Mouse (Mus musculus) kidney, postnatal 10 days (tissue): Measurements from ENCODE around the gene Eng.

Experiments
- DNase-seq: peaks from one replicate; pipeline ENCODE4 v3.0.0; 2021; ENCODE audit warnings: mixed read lengths

The Eng gene

DNA sequence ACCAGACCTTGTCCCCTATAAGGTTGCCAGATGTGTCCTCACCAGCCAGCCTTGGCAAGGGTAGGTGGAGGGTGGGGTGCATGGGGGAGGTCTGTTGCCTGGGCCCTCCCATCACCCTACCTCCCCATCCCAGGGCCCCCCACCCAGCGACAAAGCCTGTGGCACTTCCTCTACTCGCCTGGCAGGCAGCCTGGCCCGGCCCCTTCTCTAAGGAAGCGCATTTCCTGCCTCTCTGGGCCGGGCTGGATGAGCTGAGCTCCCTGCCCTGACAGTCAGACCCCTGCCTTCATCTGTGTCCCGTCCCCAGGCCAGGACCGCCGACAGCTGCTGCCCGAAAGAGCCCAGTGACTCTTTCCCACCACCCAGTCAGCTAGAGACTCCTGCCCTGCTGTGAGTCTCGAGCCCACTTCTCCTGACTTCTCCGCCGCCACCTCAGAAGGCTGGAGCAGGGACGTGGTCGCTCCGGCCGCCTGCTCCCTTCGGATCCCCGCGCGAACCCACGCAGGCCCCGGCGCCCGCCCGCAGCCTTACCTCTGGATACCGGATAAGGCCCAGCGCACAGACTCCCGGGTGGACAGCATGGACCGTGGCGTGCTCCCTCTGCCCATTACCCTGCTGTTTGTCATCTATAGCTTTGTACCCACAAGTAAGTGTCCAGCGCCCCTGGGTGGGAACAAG, at the start of gene Eng:
Eng (plus strand) TSS at position 217 of the 678 bp plus-strand sequence.
- DNase-seq = peak; percentile 91

DNA sequence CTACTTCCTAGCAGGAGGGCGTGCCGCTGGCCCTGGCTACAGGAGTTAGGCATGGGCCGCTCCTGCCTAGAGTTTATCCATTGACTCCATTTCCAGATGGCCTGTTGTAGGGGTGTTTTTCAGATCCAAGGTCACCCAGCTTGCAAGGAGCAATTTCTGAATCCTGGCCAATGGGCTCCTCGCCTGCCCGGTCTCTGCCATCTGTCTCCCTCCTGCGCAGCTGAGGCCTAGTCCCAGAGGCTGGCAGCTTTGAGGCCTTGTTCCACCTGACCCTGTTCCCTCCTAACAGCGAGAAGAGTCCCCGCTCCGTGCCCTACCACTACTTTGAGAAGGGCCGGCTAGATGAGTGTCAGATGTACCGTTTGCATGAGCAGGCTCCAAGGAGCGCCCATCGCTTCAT, 49.7 kb upstream of the Eng start:
- DNase-seq = no peak

DNA sequence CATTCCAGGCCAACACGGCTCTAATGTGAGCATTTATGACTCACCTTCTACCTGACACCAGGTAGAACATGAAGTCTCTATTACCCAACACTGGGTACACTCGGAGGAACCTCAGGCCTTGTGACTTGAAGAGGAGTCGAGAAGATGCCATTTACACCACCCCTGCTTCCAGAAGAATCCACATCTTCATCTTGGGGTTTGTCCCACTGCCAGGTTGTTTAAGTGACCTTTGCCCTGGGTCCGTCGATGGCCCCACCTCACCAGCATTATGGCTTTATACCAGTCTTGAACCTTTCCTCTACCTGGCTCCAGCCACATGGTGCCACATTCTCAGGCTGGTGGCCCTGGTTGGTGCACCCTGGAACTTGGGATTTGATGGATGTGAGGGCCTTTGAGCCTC, 49.1 kb upstream of the Eng start:
- DNase-seq = no peak

DNA sequence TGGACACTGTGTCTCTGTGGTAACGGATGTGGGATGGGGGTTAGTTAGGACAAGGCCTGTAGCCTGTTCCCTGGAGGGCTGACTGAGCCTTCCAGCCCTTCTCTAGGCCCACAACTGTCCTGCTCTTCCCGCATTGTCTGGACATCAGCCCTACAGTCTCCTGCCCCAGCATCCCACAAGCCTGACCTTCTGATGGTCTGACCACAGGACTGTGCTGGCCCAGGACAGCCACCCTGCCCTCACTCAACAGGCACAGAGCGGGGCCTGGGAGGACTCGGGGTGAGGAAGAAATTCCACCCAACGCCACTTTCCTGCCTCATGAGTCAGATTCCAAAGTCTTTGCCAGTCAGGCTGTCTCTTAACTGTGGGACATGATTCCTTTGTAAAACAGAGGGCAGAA, 48.7 kb upstream of the Eng start:
- no peak for DNase-seq

DNA sequence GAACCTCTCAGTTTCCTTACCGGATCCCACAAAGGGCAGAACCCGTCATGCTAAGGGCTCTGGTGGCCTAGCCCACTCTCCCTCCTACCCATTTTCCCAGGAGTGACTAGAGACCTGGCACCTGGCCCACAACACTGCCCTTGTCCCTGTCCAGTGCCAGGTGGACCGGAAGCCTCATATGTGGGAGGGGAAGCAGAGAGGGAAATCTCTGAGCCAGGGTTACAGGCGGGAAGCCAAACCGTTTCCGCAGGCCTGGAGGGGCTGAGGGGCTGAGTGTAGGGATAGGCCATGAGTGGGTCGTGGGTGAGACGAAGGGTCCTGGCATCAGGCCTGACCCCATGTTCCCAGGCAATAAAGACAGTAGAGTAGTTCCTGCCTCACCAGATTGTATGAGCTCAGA, 47.9 kb upstream of the Eng start:
- peak; percentile 79 for DNase-seq

DNA sequence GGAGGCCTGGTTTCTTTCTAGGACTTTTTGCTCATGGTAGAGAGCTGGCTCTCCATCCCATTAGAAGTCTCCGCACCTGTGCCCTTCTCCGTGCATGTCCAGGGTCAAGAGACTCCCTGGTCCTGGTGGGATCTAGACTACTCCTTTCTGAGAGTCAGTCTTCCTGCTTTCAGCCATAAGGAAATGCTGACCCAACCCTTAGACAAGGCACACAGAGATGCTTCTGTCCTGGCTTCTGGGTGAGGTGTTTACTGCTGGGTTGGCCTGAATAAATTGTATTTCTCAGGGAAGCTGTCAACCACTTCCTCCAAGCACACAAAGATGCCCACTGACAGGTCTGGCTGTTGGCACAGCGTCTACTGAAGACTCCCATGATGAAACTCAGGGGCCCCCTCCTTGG, 47.0 kb upstream of the Eng start, which contains the start of gene St6galnac6:
St6galnac6 (plus strand) TSS at position 301 of the 400 bp plus-strand sequence.
- no peak for DNase-seq

DNA sequence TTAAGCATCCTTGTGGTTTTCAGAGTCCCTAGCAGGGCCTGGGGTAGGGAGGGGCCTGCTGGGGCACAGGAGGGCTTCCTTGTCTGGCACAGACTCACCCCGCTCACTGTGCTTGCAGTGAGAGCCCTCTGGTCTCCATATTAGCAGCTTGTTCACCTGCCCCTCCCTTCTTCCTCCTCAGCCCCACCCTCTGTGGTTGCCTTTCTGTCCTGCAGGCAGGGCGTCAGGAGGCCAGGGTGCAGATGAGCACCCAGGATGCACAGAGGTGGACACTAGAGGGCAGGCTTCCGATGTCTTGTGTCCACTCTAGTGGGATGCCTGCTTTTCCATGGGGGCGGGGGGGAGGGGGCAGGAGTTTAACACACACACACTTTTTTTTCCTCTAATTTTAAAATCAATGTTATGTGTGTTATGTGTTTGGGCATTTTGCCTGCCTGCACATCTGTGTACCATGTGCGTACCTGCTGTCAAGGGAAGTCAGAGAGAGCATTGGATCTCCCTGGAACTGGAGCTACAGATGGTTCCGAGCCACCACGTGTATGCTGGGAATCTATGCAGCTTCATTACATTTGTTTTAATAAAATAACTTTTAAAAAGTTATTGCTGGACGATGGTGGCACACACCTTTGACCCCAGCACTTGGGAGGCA, 44.9 kb upstream of the Eng start:
- peak; percentile 64 for DNase-seq

DNA sequence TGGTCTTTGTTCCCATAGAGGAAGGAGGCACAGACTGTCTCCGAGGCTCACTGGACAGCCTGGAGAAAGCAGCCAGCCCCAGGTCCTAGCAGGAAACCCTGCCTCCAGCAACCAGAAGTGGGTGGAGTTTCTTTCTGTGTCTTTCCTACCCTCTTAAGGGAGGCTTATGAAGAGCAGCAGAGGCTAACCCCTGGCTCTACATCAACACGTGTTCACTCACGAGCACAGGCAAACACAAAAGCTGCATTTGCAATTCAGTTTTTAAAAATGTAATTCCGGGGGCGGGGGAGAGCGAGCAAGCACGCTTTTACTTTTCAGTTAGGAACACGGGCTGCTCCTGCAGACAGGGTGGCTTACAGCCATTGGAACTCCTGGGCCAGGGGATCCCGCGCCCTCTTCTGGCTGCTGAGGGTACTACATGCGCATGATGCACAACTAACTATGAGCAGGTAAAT, 43.8 kb upstream of the Eng start:
- peak; percentile 95 for DNase-seq

DNA sequence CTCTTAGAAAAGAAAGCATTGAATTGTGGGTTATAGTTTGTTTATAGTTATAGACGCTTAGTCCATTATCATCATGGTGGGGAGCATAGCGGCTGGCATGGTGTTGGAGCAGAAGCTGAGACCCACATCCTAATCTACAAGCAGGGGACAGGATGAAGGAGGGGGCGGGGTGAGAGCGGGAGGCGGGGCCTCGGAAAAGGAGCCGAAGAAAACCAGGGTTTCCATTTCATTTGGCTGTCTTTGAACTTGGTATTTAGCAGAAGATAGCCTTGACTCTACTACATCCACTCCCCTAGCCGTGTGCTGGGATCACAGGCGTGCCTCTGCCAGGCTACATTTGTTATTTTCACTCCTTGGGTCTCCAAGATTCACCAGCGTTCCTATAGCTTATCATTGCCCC, 41.8 kb upstream of the Eng start:
- DNase-seq = no peak

DNA sequence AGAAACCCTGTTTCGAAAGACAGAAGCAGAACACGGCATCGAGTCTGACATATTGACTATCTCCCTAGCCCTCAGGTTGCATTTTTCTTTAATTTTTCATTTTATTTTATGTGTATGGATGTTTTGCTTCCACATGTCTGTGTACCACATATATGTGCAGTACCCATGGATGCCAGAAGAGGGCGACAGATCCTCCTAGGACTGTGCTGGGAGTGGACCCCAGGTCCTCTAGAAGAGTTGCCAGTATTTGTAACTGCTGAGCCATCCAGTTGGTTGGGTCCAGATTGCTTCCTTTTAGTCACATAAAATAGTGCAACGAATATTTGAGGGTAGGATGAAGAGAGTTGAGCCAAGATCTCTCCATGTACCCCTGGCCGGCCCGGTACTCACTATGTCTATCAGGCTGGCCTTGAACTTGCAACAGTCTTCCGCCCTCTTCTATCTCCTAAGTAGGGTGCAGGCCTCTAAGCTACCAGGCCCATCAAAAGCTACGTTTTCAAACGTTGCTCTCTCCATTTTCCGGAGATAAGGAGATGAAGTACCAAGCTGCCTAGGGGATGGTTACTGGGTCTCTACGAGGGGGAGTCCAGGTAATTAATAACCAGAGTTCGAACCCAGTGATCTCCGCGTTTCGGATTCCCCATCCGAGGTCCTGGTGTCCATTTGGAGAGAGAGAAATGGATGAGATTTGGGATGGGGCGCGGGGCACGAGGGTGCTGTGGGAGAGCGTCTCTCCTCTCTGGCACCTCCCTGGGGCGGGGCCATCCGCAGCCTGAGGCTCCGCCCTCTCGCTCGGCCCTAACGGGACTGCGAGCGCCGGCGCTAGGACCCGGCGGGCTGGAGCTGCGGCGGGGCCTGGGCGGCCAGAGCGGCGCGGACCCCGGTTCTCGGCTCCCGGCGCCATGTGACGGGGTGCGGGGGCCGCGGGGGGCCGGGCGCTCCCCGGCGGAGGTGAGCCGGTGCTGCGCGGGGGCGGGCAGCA, 39.9 kb upstream of the Eng start:
- DNase-seq = peak; percentile 92

DNA sequence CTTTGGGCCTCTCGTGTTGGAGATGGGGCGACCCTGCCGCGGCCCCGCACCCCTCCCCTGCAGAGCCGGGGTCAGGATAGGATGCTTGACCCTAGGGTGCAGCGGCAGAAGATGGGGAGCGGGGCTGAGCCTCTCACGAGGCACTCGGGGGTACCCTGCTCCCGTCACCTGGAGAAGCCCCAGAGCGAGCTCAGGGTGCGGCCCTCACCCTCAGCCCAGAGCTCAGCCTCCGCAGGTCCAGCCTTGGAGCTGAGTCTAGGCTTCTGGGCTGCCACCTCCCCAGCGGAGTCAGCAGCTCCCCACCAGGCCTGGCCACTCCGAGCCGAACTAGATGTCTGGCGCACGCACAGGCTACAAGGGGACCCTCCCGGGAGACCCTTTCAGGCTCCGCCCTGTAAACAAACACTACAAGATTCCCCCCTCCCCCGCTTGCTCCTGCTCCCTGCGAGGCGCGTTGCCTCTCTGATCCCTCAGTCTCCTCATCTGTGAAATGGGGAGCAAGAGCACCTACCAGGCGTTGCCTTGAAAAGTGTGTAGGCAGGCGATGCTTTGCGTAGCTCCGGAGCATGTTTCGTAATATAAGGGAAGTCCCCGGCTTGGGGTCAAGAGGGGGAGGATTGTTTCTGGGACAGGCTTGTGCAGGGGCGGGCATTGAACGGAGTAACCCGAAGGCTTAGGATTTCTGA, 39.0 kb upstream of the Eng start:
- peak; percentile 65 for DNase-seq

DNA sequence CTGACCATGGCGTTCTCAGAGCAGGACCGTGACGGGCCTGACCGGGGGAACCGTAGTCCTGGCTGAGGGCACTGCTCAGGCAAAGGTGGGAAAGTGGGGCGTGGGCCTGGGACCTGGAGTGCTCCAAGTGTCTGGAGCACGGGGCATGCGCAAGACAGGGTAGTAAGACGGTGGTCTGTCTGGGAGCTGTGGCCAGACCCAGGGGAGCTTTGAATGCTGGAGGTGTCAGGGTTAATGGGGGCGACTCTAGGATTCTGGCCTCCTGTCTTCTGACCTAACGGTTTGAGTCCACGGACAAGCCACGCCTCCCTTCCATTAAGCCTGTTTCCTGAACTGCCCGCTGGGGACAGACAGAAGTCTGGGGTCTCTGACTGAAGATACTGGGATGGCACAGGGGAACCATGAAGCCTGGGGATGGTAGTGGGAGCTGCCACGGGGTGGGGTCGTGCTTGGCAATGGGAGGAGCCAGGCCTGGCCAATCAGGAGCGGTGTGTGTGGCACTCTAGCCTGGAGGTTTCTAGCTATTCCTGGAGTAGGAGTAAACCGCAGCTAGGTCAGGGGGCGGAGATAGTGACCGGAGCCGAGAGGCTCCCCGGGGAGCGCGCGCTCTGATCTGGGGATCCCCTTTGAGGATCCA, 38.1 kb upstream of the Eng start:
- peak; percentile 76 for DNase-seq

DNA sequence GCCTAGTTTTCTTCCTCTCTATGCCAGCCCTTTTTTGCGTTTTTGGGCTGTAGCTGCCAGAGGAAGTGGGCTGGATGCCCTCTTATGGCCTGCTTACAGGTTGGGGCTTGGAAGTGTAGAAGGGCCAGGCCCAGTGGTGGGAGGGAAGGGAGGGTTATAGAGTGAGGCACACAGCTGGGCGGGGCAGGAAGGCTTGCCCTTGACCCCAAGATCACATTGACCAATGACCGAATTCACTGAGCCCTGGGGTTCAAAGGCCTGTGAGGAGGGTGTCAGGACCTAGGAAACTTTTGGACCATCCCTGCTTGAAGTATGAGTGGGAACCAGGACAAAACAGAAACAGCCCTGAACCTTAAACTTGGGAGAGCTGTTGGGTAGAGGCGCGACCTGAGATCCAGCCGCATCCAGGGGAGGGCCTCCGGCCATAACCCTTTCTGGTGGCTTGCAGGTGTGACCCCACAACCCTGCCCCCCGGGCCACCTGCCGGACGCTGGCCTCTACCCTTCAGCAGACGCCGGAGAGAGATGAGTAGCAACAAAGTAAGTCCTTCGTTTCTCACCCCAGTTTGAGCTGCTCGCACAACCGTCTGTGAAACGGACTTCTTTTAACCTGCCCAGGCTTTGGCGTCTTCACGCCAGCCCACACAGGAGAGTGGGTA, 37.5 kb upstream of the Eng start:
- DNase-seq = no peak

DNA sequence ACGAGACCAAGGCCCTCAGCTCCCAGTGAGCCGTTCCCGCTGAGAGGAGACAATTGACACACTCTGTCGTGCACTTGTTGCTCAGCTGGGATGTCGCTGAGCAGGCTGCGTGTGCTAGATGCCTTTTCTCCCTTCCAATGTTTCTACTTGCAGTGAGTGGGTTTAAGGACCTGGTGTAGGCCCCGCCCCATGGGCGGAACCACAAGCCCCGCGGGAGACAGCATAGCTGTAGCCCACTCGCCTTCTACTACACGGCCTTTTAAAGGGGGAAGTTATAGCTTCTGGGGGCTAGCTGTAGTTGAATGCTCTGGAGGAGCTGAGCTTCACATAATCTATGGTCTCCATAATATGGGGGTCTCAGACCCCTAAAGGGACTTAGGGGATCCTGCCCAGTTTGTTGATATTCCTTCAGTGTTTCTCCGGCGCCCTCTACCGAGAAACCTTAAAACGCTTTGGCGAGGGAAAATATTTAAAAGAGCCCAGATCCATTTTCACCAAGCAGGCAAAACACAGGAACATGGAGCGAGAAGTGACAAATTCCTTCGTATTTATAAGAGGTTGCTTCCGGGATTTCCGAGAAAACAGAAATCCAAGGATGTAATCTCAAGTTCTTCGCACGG, 35.7 kb upstream of the Eng start:
- peak; percentile 69 for DNase-seq

DNA sequence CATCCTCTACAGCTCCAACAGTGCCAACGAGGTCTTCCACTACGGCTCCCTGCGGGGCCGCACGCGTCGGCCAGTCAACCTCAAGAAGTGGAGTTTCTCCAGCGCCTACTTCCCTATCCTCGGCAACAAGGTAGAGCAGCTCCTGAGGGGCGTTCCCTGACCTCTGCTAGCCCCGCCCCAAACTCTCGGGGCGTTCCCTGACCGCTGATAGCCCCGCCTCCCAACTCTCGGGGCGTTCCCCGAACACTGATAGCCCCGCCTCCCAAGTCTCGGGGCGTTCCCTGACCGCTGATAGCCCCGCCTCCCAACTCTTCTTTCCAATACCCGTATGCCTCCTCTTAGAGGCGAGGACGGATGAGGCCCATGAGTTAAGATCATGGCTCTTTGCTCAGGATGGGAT, 34.1 kb upstream of the Eng start:
- DNase-seq = no peak

DNA sequence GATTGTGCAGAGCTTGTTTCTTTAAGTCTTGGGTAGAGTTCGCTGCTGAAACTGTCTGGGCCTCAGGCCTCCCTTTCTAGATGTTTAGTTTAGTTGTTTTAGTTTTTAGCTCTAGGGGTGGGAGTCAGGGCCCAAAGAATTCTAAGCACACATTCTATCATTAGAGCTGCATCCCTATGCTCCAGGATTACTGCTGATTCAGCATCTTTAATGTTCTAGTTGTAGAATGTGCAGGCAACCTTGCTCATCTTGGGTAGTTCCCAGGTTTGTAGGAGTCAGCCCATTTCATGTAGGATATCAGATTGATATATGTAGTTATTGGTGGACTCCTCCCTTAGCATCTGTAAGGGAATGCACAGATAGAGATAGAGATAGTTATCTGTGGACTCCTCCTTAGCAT, 29.3 kb upstream of the Eng start:
- DNase-seq = no peak

DNA sequence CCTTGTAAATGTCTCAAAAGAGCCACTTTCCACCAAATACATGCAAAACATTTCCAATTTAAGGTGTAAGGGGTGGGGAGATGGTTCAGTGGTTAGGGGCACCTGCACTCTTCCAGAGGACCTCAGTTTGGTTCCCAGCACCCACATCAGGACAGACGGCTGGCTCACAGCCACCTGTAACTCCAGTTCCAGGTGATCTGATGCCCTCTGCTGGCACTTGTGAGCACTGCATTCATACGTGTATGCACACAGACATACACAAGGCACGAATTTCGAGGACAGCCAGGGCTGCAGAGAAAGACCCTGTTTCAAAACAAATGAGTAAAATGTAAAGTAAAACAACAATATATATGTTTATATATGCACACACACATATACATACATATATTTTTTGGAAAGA, 28.8 kb upstream of the Eng start:
- DNase-seq = no peak

DNA sequence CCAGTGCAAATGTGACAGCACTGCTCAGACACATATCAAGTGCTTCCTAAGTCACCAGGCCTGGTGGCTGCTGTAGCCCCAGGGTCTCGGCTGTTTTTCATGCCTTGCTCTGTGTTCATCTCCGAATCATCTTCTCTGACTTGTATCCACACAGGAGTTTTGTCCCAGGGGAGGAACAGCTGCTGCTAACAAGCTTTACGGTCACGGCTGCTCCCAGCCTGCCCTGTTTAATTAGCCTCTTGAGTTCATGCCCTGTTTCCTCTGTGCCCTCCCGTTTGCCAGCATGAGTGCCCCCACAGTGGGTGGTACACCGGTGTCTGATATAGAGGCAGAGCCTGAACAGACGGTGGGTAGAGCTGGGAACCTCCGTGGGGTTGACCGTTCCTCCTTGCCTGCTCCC, 28.3 kb upstream of the Eng start:
- DNase-seq = no peak

DNA sequence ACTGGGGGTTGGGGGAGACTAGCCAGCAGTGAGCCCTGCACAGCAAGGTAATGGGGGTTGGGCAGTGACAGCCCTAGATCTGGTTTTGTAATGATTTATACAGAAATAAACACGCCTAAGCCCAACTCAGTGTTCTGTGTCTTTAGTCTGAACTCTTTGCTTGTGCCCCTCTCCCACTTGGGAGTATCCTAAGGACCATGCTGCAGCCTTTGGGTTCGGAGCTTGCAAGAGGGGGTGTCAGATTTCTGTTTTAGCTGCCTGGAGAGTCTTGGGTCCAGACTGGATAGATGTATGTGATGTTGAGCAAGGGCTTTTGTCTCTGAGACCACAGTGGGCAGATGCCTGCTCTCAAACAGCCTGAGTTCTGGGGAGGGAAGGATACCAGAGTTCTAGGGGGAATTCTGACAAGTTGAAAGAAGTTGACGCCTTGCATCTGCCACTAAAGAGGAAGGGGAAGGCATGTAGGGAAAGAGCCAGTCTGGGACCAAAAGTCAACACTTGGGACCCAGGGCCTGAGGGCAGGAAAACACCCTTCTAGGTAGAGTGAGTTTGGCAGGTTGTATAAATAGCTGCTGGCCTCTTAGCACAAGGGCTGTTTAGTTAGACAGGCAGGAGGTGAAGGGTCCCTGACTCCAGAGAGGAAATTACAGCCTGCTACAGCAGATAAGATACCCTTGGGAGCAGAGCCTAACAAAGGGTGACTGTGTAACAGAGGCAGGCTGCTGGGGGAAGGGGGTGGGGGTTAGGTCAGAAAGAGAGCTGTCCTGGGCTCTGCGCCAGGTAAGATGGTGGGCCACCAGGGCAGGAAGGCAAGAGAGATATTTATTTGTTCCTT, 25.5 kb upstream of the Eng start:
- peak; percentile 86 for DNase-seq

DNA sequence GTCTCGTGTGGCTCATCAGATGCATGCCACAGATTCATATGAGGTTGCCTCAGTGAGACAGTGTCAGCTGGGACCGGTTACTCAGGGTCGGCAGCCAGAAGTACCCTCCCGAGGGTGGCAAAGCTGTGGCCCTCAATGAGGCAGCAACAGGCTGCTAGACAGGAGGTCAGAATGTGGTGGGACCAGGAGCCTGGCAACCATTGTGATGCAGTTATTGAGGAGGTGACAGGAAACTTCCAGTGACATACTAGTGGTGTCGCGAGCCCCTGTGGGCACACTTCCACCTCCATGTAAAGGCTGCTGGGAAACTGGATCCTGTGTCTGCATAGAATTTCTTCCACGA, 24.9 kb upstream of the Eng start, which contains the start of gene Ak1:
Ak1 (plus strand) TSS at position 242 of the 343 bp plus-strand sequence.
- no peak for DNase-seq
